Mouse (Mus musculus) left cerebral cortex, adult 18-20 months (tissue): ENCODE measurements around the gene Rbm8a. TPM values are rescaled to one million over a fixed set of nuclear protein-coding genes. Genes with fewer than 3 reads are reported as not detected.

Source experiments
- DNase-seq, 2 experiments: peaks; one replicate each; pipeline ENCODE4 v3.0.0; 2021 to 2022; ENCODE audit warnings: low spot score in 2 of 2, mixed read lengths in 1 of 2
- total RNA-seq, 2 experiments: library from RNA; stranded (reverse); gene quantifications; 2 replicates each; pipeline ENCODE4 v1.2.3; 2021

Rbm8a gene
- total RNA-seq, 2 experiments from 2014 or later: 41.5 to 49.6 TPM

DNA sequence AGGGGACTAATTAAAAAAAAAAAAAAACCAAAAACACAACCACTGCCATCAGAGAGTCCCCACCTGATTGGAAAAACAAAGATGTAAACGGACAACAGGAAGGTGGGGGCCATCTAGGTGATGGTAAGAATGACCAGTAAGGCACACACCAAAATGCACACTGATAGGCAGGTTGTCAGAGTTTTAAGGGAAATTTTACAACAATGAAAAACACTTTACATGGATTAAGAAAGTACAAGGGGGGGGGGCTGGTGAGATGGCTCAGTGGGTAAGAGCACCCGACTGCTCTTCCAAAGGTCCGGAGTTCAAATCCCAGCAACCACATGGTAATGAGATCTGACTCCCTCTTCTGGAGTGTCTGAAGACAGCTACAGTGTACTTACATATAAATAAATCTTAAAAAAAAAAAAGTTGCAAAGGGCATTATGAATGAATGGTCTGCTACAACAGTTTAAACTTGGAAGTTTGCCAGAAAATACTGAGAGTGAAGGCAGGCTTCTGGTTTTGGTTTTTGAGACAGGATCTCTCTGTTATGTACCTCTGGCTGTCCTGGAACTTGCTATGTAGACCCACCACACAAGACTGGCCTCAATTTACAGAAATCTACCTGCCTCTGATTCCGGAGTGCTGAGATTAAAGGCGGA lies 38.8 kb downstream of the Rbm8a start:
- no peak for DNase-seq

DNA sequence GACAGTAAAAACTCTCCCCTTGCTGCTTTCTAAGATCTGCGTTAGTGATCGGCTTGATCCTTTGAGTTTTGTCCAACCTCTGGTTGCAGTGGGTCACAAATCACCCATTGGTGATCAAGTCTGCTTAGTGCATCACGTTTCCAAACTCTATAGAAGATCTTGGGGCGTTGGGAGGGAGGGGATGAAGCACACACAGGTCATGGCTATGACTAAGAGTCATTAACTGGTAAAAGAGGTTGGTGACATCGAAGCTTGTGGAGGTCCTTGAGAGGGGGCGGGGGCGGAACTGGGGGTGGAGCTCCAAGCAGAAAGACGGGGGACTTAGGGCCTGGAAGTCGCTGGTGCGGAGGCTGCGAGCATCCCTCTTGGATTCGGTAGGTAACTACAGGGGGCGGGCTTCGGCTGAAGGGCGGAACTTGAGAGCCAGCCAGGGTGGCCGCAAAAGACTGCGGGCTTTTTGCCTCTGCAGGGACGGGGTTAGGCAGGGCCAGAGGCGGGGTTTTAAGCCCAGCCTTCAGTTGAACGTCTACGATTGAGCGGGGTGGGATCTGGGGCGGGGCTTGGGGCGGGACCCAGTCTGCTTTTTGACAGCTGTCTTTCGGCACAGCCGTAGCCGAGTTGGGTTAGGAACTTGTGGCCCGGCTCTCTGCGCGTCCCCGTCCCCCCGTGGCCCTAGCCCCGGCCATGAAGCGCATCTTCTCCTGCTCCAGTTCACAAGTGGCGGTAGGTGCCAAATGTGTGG lies 40.2 kb downstream of the Rbm8a start, which contains the start of gene Ankrd35:
TSS of gene Ankrd35 (plus strand) at position 405 of the 742 bp plus-strand sequence.
- peak; percentile 68 to 69 for DNase-seq

DNA sequence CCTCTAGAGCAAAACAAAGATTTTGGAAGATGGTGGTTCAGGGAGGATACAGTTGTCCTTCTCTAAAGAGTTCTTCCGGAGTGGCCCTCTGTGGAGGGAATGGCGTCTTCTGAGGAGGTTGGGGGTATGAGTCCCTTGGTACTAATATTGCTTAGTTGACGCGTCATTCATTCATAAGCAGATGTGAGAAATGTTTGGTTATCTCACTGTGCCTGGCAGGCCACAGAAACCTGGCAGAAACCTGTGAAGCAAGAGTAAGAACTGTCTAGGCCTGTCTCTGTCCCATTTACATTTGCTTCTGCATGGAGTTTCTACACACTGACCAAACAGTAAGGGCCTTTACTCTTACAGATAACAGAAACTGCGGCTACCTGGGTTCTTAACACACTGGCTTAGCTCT lies 41.8 kb downstream of the Rbm8a start:
- no peak for DNase-seq

- DNase-seq: no peak
These were observed 43.8 kb downstream of the Rbm8a start for GRCm38 (mm10) chr3:96673514-96673913.

DNA sequence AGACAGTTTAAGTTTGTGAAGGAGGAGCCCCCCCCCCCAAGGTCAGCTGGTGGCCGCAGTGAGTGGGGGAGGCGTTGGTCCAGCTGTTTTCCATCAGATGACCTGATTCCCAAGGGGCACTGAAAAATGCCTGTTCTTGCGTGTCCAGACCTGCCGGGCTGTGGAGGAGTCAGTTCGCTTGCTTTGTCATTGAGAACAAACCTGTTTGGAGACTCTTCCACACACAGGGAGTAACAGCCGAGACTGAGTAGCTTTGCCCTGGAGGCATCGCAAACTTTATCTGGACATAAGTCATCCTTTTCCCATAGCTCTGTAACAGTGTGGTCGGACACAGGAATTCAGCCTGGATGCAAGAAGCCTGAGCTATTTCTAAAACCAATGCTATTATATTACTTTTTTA lies 44.7 kb downstream of the Rbm8a start:
- no peak for DNase-seq

DNA sequence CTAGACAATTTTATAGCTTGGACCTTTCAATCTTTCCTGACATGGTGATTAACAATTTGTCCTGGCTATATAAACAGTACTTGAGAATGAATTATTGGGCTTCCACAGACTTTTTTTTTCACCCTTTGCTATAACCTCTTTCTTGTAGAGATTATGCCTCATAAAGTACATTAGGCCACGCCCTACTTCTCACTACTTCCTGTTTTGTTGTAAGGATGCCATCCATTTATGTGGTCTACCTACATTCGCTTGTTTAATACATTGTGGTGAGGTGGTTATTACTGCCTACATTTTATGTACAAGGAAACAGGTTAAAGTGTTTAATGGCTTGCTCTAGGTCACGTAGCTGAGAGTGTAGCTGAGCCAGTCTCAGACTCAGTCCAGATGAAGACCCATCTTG lies 45.4 kb downstream of the Rbm8a start:
- DNase-seq: no peak

DNA sequence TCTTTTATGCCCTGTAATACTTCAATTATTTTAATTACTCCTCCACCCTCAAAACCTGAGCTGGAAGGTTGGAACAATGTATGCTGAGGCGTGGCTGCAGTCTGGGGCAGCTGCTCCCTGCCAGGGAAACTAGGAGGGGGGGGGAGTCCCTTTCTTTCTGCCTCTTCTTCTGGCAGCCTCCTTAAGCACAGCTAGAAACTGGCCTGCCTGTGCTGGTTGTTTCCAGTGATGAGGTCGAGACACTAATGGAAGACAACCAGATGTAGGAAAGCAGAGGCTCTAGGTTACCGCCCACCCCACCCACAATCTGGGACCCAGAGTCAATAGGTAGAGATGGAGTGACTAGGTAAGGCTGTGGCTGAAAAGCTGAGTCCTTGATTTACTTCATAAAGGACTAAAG lies 46.0 kb downstream of the Rbm8a start:
- DNase-seq: no peak

DNA sequence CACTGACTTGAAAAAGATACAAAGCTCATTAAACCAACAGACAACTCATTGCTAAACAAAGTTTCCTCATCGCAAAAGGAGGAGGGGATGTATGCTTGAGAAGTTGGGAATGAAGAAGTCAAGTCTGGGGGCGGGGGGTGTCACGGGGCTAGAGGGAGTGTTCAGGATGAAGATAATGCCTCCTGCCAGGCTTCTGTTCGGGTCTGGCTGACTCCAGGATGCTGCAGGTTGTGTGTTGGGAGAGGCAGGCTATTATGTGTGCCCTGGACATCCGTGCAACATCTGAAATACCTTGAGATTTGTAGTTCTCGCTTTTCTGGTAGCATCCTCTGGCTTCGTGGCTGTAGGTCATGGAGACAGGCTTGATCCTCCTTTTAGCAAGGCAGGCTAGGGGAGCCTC lies 48.7 kb downstream of the Rbm8a start:
- DNase-seq: no peak

GRCm38 (mm10) chr3:96679159-96679674 lies 49.5 kb downstream of the Rbm8a start:
- no peak for DNase-seq

- DNase-seq: no peak
These were observed 50.7 kb downstream of the Rbm8a start for GRCm38 (mm10) chr3:96680269-96680956.

Other genes with a start within 250 kb of the Rbm8a start
- gene BC107364, start 177.6 kb upstream of the Rbm8a start, total RNA-seq: not detected
- 1 to 10 TPM; 1.3 to 1.5 TPM for gene Hfe2, start 104.8 kb upstream of the Rbm8a start, total RNA-seq
- 10 to 100 TPM; 19.4 to 25.9 TPM for gene Txnip, start 72.0 kb upstream of the Rbm8a start, total RNA-seq
- not detected for gene Gm16253, start 52.9 kb upstream of the Rbm8a start, total RNA-seq
- 10 to 100 TPM; 24.0 to 24.8 TPM for gene Polr3gl, start 35.8 kb upstream of the Rbm8a start, total RNA-seq
- 10 to 100 TPM; 67.3 to 77.4 TPM for gene Ankrd34a, start 33.3 kb upstream of the Rbm8a start, total RNA-seq
- gene Lix1l, start 28.8 kb upstream of the Rbm8a start, total RNA-seq: 10 to 100 TPM; 20.8 to 21.5 TPM
- 10 to 100 TPM; 59.1 to 65.7 TPM for gene Pex11b, start 5.4 kb downstream of the Rbm8a start, total RNA-seq
- gene Gm42957, start 5.5 kb downstream of the Rbm8a start, total RNA-seq: under 1 TPM; 0.59 to 0.65 TPM
- 1 to 10 TPM; 2.3 to 2.5 TPM for gene Itga10, start 15.7 kb downstream of the Rbm8a start, total RNA-seq
- 1 to 10 TPM; 8.1 to 9.0 TPM for gene Ankrd35, start 40.2 kb downstream of the Rbm8a start, total RNA-seq
- gene Pias3, start 66.5 kb downstream of the Rbm8a start, total RNA-seq: 10 to 100 TPM; 34.5 to 34.8 TPM
- 10 to 100 TPM; 12.4 to 14.9 TPM for gene Nudt17, start 78.6 kb downstream of the Rbm8a start, total RNA-seq
- 10 to 100 TPM; 21.5 to 24.8 TPM for gene Polr3c, start 97.7 kb downstream of the Rbm8a start, total RNA-seq
- 10 to 100 TPM; 61.8 to 65.3 TPM for gene Rnf115, start 97.7 kb downstream of the Rbm8a start, total RNA-seq
- gene Pdzk1, start 199.4 kb downstream of the Rbm8a start, total RNA-seq: under 1 TPM in 1 of 2 experiments, not detected in 1; 0.23 TPM
- gene Cd160, start 199.4 kb downstream of the Rbm8a start, total RNA-seq: not detected